Mouse (Mus musculus) lung, postnatal 0 days (tissue): ENCODE results near the gene Mybbp1a.

Source experiments
- CTCF ChIP-seq: IDR thresholded peaks from 2 replicates; pipeline ENCODE4 v1.5.1; 2016; ENCODE audit warnings: antibody characterized with exemption, mild to moderate bottlenecking
- EP300 ChIP-seq: IDR thresholded peaks from 2 replicates; pipeline ENCODE4 v1.6.1; 2016; ENCODE audit warnings: antibody characterized with exemption, mild to moderate bottlenecking, control low read depth

DNA sequence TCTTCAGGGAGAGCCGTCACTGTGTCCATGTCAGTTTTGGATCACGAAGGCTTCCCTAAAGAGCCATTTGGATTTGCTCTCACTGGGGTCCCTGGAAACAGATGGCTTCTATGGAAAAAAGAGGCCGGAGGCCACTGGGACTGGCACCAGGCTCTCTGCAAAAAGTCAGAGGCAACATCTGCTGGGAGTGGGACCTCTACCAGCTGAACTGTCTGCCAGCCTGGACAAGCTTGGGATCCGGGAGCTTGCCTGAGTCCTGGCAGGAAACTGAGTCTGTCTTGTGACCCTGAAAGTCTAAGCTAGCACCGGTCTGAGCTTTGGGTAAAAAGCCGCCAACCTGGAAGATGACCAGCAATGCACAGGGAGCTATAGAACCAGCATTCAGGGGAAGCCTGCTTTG, 30.2 kb downstream of the Mybbp1a start:
- TF ChIP-seq CTCF: no peak
- no peak for TF ChIP-seq EP300
